Mouse (Mus musculus): ENCODE results near the gene Efcab11. TPM values are rescaled to one million over a fixed set of nuclear protein-coding genes. Genes with fewer than 3 reads are reported as not detected.

Gene Efcab11
- polyA plus RNA-seq, 2 experiments: 6.4 to 8.3 TPM

- H3K4me1 ChIP-seq (ENCODE audit: control insufficient read depth, insufficient read depth, low read length): no peaks in the 10 kb centered on the region
- H3K36me3 ChIP-seq (ENCODE audit: control insufficient read depth, insufficient read depth, low read length): peaks cover 25% of the 10 kb centered on the region
- H3K4me3 ChIP-seq (replicated peaks; ENCODE audit: low read length): no peak overlapping the region
- no peak overlapping the region for H3K9ac ChIP-seq (ENCODE audit: low read depth, low read length, severe bottlenecking)
- H3K9me3 ChIP-seq (ENCODE audit: control insufficient read depth, low read length): no peaks in the 10 kb centered on the region
- DNase-seq (ENCODE audit: low spot score) (no peak), ATAC-seq (ENCODE audit: low FRiP score, low read depth) (no peak)
- no peaks in the 10 kb centered on the region for H3K27me3 ChIP-seq (ENCODE audit: control insufficient read depth, insufficient read depth, low read length)
- WGBS: 81% methylated on average over 5 of the region's 5 CpGs
- H3K27ac ChIP-seq (replicated peaks; ENCODE audit: low read depth, low read length): no peak overlapping the region
- no peak for TF ChIP-seq POLR2A (IDR thresholded peaks at IDR 0.05; ENCODE audit: borderline replicate concordance, extremely low read depth, insufficient read depth, insufficient read length)
- no peak overlapping the region for H3K4me2 ChIP-seq (replicated peaks; ENCODE audit: low read depth, low read length, severe bottlenecking)
Measured at GRCm38 (mm10) chr12:99923703-99924102, 39.5 kb upstream of the Efcab11 start.

- ATAC-seq (ENCODE audit: low FRiP score, low read depth): no peak
- no peak for DNase-seq (ENCODE audit: low spot score)
- H3K9ac ChIP-seq (ENCODE audit: low read depth, low read length, severe bottlenecking): no peak overlapping the region
- H3K4me3 ChIP-seq (replicated peaks; ENCODE audit: low read length): no peak overlapping the region
- no peaks in the 10 kb centered on the region for H3K9me3 ChIP-seq (ENCODE audit: control insufficient read depth, low read length)
- 74% methylated on average over 5 of the region's 5 CpGs for WGBS
- no peak overlapping the region for H3K27ac ChIP-seq (replicated peaks; ENCODE audit: low read depth, low read length)
- peaks cover 28% of the 10 kb centered on the region for H3K36me3 ChIP-seq (ENCODE audit: control insufficient read depth, insufficient read depth, low read length)
- H3K27me3 ChIP-seq (ENCODE audit: control insufficient read depth, insufficient read depth, low read length): no peaks in the 10 kb centered on the region
- no peak for TF ChIP-seq POLR2A (IDR thresholded peaks at IDR 0.05; ENCODE audit: borderline replicate concordance, extremely low read depth, insufficient read depth, insufficient read length)
- no peak overlapping the region for H3K4me2 ChIP-seq (replicated peaks; ENCODE audit: low read depth, low read length, severe bottlenecking)
- H3K4me1 ChIP-seq (ENCODE audit: control insufficient read depth, insufficient read depth, low read length): no peaks in the 10 kb centered on the region
Measured at GRCm38 (mm10) chr12:99923131-99923606, 38.9 kb upstream of the Efcab11 start.

- 83% methylated on average over 3 of the region's 3 CpGs for WGBS
- no peak for TF ChIP-seq POLR2A (IDR thresholded peaks at IDR 0.05; ENCODE audit: borderline replicate concordance, extremely low read depth, insufficient read depth, insufficient read length)
- DNase-seq (ENCODE audit: low spot score): no peak
- Histone ChIP-seq H3K9me3 (ENCODE audit: control insufficient read depth, low read length) (no peaks in the 10 kb centered on the region), H3K4me1 (ENCODE audit: control insufficient read depth, insufficient read depth, low read length) (no peaks in the 10 kb centered on the region), H3K4me3 (replicated peaks; ENCODE audit: low read length) (no peak overlapping the region), H3K36me3 (ENCODE audit: control insufficient read depth, insufficient read depth, low read length) (peaks cover 31% of the 10 kb centered on the region), H3K27ac (replicated peaks; ENCODE audit: low read depth, low read length) (no peak overlapping the region), H3K4me2 (replicated peaks; ENCODE audit: low read depth, low read length, severe bottlenecking) (no peak overlapping the region), H3K9ac (ENCODE audit: low read depth, low read length, severe bottlenecking) (no peak overlapping the region), H3K27me3 (ENCODE audit: control insufficient read depth, insufficient read depth, low read length) (no peaks in the 10 kb centered on the region)
- no peak for ATAC-seq (ENCODE audit: low FRiP score, low read depth)
Measured at GRCm38 (mm10) chr12:99921045-99921444, 36.8 kb upstream of the Efcab11 start.

GRCm38 (mm10) chr12:99919636-99920035 lies 35.4 kb upstream of the Efcab11 start:
- TF ChIP-seq POLR2A (IDR thresholded peaks at IDR 0.05; ENCODE audit: borderline replicate concordance, extremely low read depth, insufficient read depth, insufficient read length): no peak
- no peaks in the 10 kb centered on the region for H3K4me1 ChIP-seq (ENCODE audit: control insufficient read depth, insufficient read depth, low read length)
- WGBS: 93% methylated on average over 3 of the region's 3 CpGs
- H3K4me2 ChIP-seq (replicated peaks; ENCODE audit: low read depth, low read length, severe bottlenecking): no peak overlapping the region
- H3K9me3 ChIP-seq (ENCODE audit: control insufficient read depth, low read length): no peaks in the 10 kb centered on the region
- DNase-seq (ENCODE audit: low spot score): no peak
- H3K36me3 ChIP-seq (ENCODE audit: control insufficient read depth, insufficient read depth, low read length): peaks cover 39% of the 10 kb centered on the region
- no peaks in the 10 kb centered on the region for H3K27me3 ChIP-seq (ENCODE audit: control insufficient read depth, insufficient read depth, low read length)
- ATAC-seq (ENCODE audit: low FRiP score, low read depth): no peak
- H3K9ac ChIP-seq (ENCODE audit: low read depth, low read length, severe bottlenecking): no peak overlapping the region
- no peak overlapping the region for H3K4me3 ChIP-seq (replicated peaks; ENCODE audit: low read length)
- H3K27ac ChIP-seq (replicated peaks; ENCODE audit: low read depth, low read length): no peak overlapping the region

GRCm38 (mm10) chr12:99917800-99918427 lies 33.7 kb upstream of the Efcab11 start:
- no peaks in the 10 kb centered on the region for H3K27me3 ChIP-seq (ENCODE audit: control insufficient read depth, insufficient read depth, low read length)
- no peak overlapping the region for H3K4me2 ChIP-seq (replicated peaks; ENCODE audit: low read depth, low read length, severe bottlenecking)
- H3K27ac ChIP-seq (replicated peaks; ENCODE audit: low read depth, low read length): no peak overlapping the region
- H3K36me3 ChIP-seq (ENCODE audit: control insufficient read depth, insufficient read depth, low read length): peaks cover 45% of the 10 kb centered on the region
- no peaks in the 10 kb centered on the region for H3K4me1 ChIP-seq (ENCODE audit: control insufficient read depth, insufficient read depth, low read length)
- no peaks in the 10 kb centered on the region for H3K9me3 ChIP-seq (ENCODE audit: control insufficient read depth, low read length)
- DNase-seq (ENCODE audit: low spot score): no peak
- H3K4me3 ChIP-seq (replicated peaks; ENCODE audit: low read length): no peak overlapping the region
- 81% methylated on average over 15 of the region's 15 CpGs for WGBS
- TF ChIP-seq POLR2A (IDR thresholded peaks at IDR 0.05; ENCODE audit: borderline replicate concordance, extremely low read depth, insufficient read depth, insufficient read length): no peak
- H3K9ac ChIP-seq (ENCODE audit: low read depth, low read length, severe bottlenecking): no peak overlapping the region
- ATAC-seq (ENCODE audit: low FRiP score, low read depth): no peak
